Mouse (Mus musculus) liver, adult 2 months (tissue): ENCODE data around the gene Sstr2. TPM values are rescaled to one million over a fixed set of nuclear protein-coding genes. Genes with fewer than 3 reads are reported as not detected.
A peak's percentile ranks its signal among the peaks of the same experiment; 100 is the strongest.

Experiments used
- DNase-seq: peaks from one replicate; pipeline ENCODE4 v3.0.0-alpha.2; 2011; ENCODE audit warnings: low read depth, low spot score; ENCODE audit errors: extremely low read depth
- H3K27ac ChIP-seq: fragments of 200-500 bp; replicated peaks from 2 replicates; pipeline ENCODE4 v1.5.1; 2012; ENCODE audit warnings: low read depth, mild to moderate bottlenecking, control low read depth, inconsistent platforms, low read length; ENCODE audit not compliant: insufficient read depth
- H3K27me3 ChIP-seq: fragments of 200-500 bp; 2 replicates; pipeline ENCODE4 v1.6.1; 2012; ENCODE audit warnings: mild to moderate bottlenecking, moderate library complexity, low read length, inconsistent platforms; ENCODE audit not compliant: control insufficient read depth, insufficient read depth
- H3K36me3 ChIP-seq: fragments of 200-500 bp; 2 replicates; pipeline ENCODE4 v1.6.1; 2012; ENCODE audit warnings: low read length, inconsistent platforms; ENCODE audit not compliant: control insufficient read depth, insufficient read depth
- H3K4me1 ChIP-seq: fragments of 200-500 bp; 2 replicates; pipeline ENCODE4 v1.6.1; 2011; ENCODE audit warnings: low read length; ENCODE audit not compliant: control insufficient read depth, insufficient read depth
- H3K4me3 ChIP-seq: fragments of 200-500 bp; 2 replicates; pipeline ENCODE4 v1.5.1; 2011; ENCODE audit warnings: low read depth, mild to moderate bottlenecking, control low read depth, low read length, moderate library complexity; ENCODE audit not compliant: insufficient read depth
- H3K79me2 ChIP-seq: fragments of 200-500 bp; 2 replicates; pipeline ENCODE4 v1.6.1; 2012; ENCODE audit warnings: inconsistent platforms, mild to moderate bottlenecking, low read length, moderate library complexity; ENCODE audit not compliant: control insufficient read depth, insufficient read depth
- H3K9ac ChIP-seq: fragments of 200-500 bp; 2 replicates; pipeline ENCODE4 v1.6.1; 2012; ENCODE audit warnings: low read depth, mild to moderate bottlenecking, control low read depth, inconsistent platforms, low read length
- CTCF ChIP-seq: fragments of 200-500 bp; IDR thresholded peaks from 2 replicates; pipeline ENCODE4 v1.5.1; 2011; ENCODE audit warnings: low read depth, low read length, control low read depth
- POLR2A ChIP-seq: fragments of 200-500 bp; IDR thresholded peaks from 2 replicates; pipeline ENCODE4 v1.6.1; 2011; ENCODE audit warnings: low read length, control low read depth; ENCODE audit not compliant: insufficient read depth; ENCODE audit errors: extremely low read depth
- WGBS: fragments of 180-500 bp; shearing (Covaris S2); methylation state at CpG from one replicate; pipeline ENCODE4 v1.1.7; 2018; 5-methylcytosine and 5-hydroxymethylcytosine counted together
- polyA plus RNA-seq: library from polyadenylated mRNA; depleted of rRNA; stranded (reverse); fragments of >200 nt; gene quantifications from 2 replicates; pipeline ENCODE4 v1.2.3, GENCODE M21; 2012
- total RNA-seq: library from RNA; depleted of rRNA; stranded (reverse); fragments of >200 nt; gene quantifications from 2 replicates; pipeline ENCODE4 v1.2.3, GENCODE M21; 2014

Sstr2 gene
- total and polyA plus RNA-seq, 2 experiments = 0.17 TPM; not detected in 1

GRCm38 (mm10) chr11:113660940-113661339 is 41.8 kb downstream of the Sstr2 start:
- no peak for DNase-seq
- no peaks in the 10 kb centered on the region for H3K4me1 ChIP-seq
- no peak overlapping the region for H3K27ac ChIP-seq
- no peaks in the 10 kb centered on the region; the same call in 1 of the 2 replicates for H3K79me2 ChIP-seq
- peaks cover 27% of the 10 kb centered on the region for H3K36me3 ChIP-seq
- WGBS = 94% methylated on average over 11 of the region's 11 CpGs
- no peak for TF ChIP-seq CTCF
- no peak for TF ChIP-seq POLR2A
- H3K9ac ChIP-seq = no peak overlapping the region
- no peaks in the 10 kb centered on the region for H3K27me3 ChIP-seq
- no peak overlapping the region for H3K4me3 ChIP-seq

DNA sequence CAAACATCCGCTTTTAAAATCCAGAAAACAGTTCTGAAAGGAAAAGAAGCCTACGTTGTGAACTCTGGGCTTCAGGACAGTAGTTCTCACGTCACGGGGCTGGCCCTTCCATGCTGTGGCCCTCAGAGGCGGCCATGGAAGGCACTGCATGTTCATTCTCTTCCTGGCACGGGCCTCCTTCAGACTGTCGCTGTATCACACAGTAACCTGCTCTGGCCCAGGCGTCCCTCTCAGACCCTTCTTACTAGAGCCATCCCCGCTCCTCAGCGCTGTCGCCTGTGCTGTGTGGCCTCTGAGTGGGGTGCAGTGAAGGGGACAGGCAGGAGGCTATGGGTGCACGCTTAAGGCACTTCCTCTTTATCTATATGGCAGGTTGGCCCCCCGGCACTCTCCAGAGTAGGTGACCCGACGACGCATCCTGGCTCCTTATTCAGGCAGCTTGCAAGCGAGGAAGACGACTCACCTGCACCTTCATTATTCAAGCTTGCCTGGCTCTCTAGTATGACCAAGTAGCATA is 42.8 kb downstream of the Sstr2 start:
- TF ChIP-seq CTCF = no peak
- no peak for TF ChIP-seq POLR2A
- H3K27ac ChIP-seq = no peak overlapping the region
- H3K27me3 ChIP-seq = no peaks in the 10 kb centered on the region
- no peak overlapping the region for H3K9ac ChIP-seq
- 93% methylated on average over 18 of the region's 18 CpGs for WGBS
- H3K79me2 ChIP-seq = no peaks in the 10 kb centered on the region; the same call in 1 of the 2 replicates
- peaks cover 5% of the 10 kb centered on the region for H3K4me1 ChIP-seq
- no peak overlapping the region for H3K4me3 ChIP-seq
- DNase-seq = no peak
- peaks cover 27% of the 10 kb centered on the region for H3K36me3 ChIP-seq

GRCm38 (mm10) chr11:113664279-113664678 is 45.1 kb downstream of the Sstr2 start:
- no peak overlapping the region for H3K9ac ChIP-seq
- TF ChIP-seq CTCF = no peak
- no peak for TF ChIP-seq POLR2A
- H3K4me3 ChIP-seq = no peak overlapping the region
- H3K36me3 ChIP-seq = peaks cover 19% of the 10 kb centered on the region
- DNase-seq = peak; percentile 27
- H3K27ac ChIP-seq = no peak overlapping the region
- WGBS = 74% methylated on average over 2 of the region's 2 CpGs
- peaks cover 21% of the 10 kb centered on the region for H3K4me1 ChIP-seq
- no peaks in the 10 kb centered on the region; the same call in 1 of the 2 replicates for H3K79me2 ChIP-seq
- no peaks in the 10 kb centered on the region for H3K27me3 ChIP-seq

GRCm38 (mm10) chr11:113666205-113666604 is 47.1 kb downstream of the Sstr2 start:
- no peak overlapping the region for H3K4me3 ChIP-seq
- WGBS = 67% methylated on average over 6 of the region's 6 CpGs
- H3K36me3 ChIP-seq = peaks cover 8% of the 10 kb centered on the region; the same call in 1 of the 2 replicates
- TF ChIP-seq CTCF = no peak
- TF ChIP-seq POLR2A = no peak
- peaks cover 8% of the 10 kb centered on the region; the same call in 1 of the 2 replicates for H3K79me2 ChIP-seq
- no peaks in the 10 kb centered on the region for H3K27me3 ChIP-seq
- no peak overlapping the region for H3K9ac ChIP-seq
- no peak overlapping the region for H3K27ac ChIP-seq
- H3K4me1 ChIP-seq = peaks cover 21% of the 10 kb centered on the region
- no peak for DNase-seq

- H3K9ac ChIP-seq = no peak overlapping the region
- WGBS = 55% methylated on average over 10 of the region's 10 CpGs
- no peak overlapping the region for H3K4me3 ChIP-seq
- peaks cover 8% of the 10 kb centered on the region; the same call in 1 of the 2 replicates for H3K36me3 ChIP-seq
- peak overlapping the region; percentile 71 for H3K27ac ChIP-seq
- peaks cover 21% of the 10 kb centered on the region for H3K4me1 ChIP-seq
- TF ChIP-seq POLR2A = no peak
- TF ChIP-seq CTCF = no peak
- peaks cover 11% of the 10 kb centered on the region; the same call in 1 of the 2 replicates for H3K79me2 ChIP-seq
- no peak for DNase-seq
- no peaks in the 10 kb centered on the region for H3K27me3 ChIP-seq
Observed at GRCm38 (mm10) chr11:113666648-113667047, 47.5 kb downstream of the Sstr2 start.

DNA sequence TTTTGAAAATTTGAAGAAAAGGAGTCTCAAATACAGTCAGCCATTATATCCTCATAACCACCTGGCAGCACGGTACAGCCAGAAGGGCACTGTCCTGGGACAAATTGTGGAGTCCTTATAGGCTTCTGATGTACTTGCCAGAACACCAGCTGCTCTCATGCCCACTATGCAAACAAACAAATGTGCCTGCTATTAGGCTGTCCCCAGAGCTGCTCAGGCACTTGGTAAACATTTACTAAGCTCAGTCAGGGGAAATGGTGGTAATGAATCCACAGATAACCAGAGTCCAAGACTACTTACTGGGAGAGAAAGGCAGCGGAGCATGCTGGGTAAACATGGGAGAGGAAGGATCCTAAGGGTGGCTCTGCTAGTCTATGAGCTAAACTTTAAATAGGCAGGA is 48.0 kb downstream of the Sstr2 start:
- peak overlapping the region; percentile 71 for H3K27ac ChIP-seq
- H3K27me3 ChIP-seq = no peaks in the 10 kb centered on the region
- peak; percentile 97 for DNase-seq
- H3K79me2 ChIP-seq = peaks cover 11% of the 10 kb centered on the region; the same call in 1 of the 2 replicates
- TF ChIP-seq CTCF (no peak), POLR2A (no peak)
- no peak overlapping the region for H3K9ac ChIP-seq
- WGBS = 14% methylated on average over 2 of the region's 2 CpGs
- peaks cover 21% of the 10 kb centered on the region for H3K4me1 ChIP-seq
- peaks cover 8% of the 10 kb centered on the region; the same call in 1 of the 2 replicates for H3K36me3 ChIP-seq
- no peak overlapping the region for H3K4me3 ChIP-seq
